Mouse (Mus musculus) layer of hippocampus, adult 11-12 months (tissue): ENCODE results near the gene Btbd35f1.
"Not testable (repeated sequence)": the region's sequence is repeated elsewhere in the genome, so short reads cannot be mapped to it uniquely, and the experiment has no call there.

ENCODE experiments used
- DNase-seq: peaks from one replicate; pipeline ENCODE4 v3.0.0; 2022; ENCODE audit warnings: low spot score

Btbd35f1 gene

DNA sequence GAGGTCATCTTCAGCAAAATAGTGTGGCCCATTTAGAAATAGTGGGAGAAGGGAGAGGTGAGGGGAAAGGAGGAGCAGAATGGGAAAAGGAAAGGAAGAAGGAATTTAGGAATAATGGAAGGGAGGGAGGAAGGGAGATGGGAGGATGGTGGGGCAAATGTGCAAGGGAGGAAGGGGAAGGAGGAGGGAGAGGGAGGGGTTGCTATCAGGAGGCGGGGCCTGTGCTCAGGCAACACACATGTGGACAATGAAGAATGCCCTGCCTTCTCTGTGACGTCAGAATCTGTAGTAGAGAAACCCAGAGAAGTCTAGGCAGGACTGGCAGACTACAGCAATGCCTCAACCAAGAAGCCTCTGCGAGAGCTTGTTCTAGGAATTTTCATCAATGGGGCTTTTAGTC is at the start of gene Btbd35f1:
Gene Btbd35f1, plus strand, starts transcription at position 301 of the 400 bp plus-strand sequence.
- DNase-seq, result not testable (repeated sequence)

GRCm38 (mm10) chrX:32590878-32591542 is 31.2 kb downstream of the Btbd35f1 start:
- DNase-seq, result not testable (repeated sequence)

DNA sequence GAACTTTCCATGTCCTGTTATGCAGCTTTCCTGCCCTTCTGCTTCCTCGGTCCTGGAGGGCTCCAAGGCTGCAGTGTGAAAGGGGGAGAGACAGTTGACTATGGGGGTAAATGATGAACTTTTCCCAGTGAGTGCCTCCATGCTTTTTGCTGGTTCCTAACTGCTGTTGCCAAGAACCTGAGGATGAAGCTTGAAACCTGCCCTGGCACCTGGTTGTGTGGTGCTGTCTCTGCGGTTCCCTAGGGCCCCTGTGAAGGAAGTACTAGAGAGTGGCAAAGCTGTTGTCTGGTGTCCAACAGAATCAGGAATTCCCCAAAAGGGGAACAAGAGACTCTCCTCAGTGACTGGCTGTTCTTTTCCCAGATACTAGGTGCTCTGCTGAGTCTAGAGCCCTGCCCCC is 41.2 kb downstream of the Btbd35f1 start:
- not testable (repeated sequence) for DNase-seq

DNA sequence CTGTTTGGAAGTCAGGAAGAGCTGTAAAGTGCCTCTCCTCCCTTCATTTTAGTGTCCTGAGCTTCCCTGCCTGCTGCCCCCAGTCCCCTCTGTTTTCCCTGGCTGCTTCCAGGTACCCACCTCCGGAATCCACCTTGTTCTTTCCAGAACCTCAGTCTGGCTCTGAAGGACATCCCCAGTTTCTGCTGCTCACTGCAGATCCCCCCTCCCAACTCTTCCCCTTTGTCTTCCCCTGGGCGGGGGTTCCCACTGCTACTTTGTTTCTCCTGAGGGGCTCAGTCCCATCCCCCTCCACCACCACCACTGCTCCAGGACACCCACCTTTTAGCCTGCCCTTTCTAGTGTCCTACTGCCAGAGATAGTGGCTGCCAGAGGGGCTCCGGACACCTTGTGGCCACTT is 41.6 kb downstream of the Btbd35f1 start:
- DNase-seq, result not testable (repeated sequence)
